Mouse (Mus musculus) embryonic fibroblast, embryonic 13.5 days (primary cell): ENCODE measurements around the gene Aldh1a2. TPM values are rescaled to one million over a fixed set of nuclear protein-coding genes. Genes with fewer than 3 reads are reported as not detected.

ENCODE experiments used
- H3K27ac ChIP-seq: 2 replicates; pipeline ENCODE4 v1.5.1; 2012; ENCODE audit warnings: low read length, control low read depth, inconsistent platforms; ENCODE audit not compliant: insufficient read depth
- H3K4me1 ChIP-seq: 2 replicates; pipeline ENCODE4 v1.6.1; 2011; ENCODE audit warnings: low read length; ENCODE audit not compliant: control insufficient read depth, insufficient read depth
- H3K4me3 ChIP-seq: 2 replicates; pipeline ENCODE4 v1.5.1; 2011; ENCODE audit warnings: mild to moderate bottlenecking, control low read depth, low read length; ENCODE audit not compliant: insufficient read depth
- CTCF ChIP-seq: IDR thresholded peaks from 2 replicates; pipeline ENCODE4 v1.5.1; 2011; ENCODE audit warnings: mild to moderate bottlenecking, control low read depth, low read length, moderate library complexity, borderline replicate concordance; ENCODE audit not compliant: insufficient read depth
- POLR2A ChIP-seq: IDR thresholded peaks from 2 replicates; pipeline ENCODE4 v1.6.1; 2011; ENCODE audit warnings: low read depth, mild to moderate bottlenecking, control low read depth, low read length, moderate library complexity
- polyA plus RNA-seq: library from polyadenylated mRNA; stranded (reverse); fragments of >200 nt; gene quantifications from 2 replicates; pipeline ENCODE4 v1.2.4, GENCODE M21; 2011; ENCODE audit warnings: low read depth; ENCODE audit not compliant: missing spikeins, insufficient read length

Gene Aldh1a2
- polyA plus RNA-seq, 1 experiment: 4.0 TPM

DNA sequence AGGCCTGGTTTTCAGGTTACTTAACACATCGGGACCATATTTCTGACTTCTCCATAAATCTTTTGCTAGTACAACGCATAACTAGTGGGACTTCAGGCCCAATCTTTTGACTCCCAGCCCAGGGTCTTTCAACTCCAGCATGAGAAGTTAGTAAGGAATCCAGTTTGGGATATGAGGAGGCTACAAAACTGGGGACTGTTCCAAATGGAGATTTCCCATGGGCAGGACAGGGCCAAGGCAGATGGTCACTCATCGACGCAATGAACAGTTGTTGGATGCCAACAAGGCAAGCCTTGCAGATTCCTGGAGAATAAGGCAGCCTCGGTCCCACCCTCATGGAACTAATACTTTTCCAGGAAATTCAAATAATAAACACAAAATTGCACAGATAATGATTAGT lies 104.2 kb downstream of the Aldh1a2 start:
- peaks cover 9% of the 10 kb centered on the region for H3K4me1 ChIP-seq
- H3K27ac ChIP-seq: no peak overlapping the region
- TF ChIP-seq CTCF (no peak), POLR2A (no peak)
- no peak overlapping the region for H3K4me3 ChIP-seq

- no peak overlapping the region for H3K27ac ChIP-seq
- no peak overlapping the region for H3K4me3 ChIP-seq
- peaks cover 9% of the 10 kb centered on the region for H3K4me1 ChIP-seq
- TF ChIP-seq CTCF (no peak), POLR2A (no peak)
Observed at GRCm38 (mm10) chr9:71320246-71321155, 104.9 kb downstream of the Aldh1a2 start.

DNA sequence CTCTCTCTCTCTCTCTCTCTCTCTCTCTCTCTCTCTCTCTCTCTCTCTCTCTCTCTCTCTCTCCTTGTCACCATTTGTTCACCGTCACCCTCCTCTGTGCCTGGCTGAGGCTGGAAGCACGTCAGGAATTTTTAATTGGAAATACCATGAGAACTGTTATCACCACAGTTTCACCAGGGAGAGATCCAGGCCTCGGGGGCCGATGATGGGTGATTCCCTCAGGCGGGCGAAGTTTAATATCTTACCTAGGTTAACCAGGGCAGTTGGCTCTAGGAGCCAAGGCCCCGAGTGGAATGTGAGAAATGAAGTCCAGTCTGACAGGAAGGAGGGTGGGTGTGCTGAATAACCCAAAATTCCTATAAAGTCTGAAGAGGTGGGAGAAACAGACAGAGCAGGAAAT lies 105.8 kb downstream of the Aldh1a2 start:
- Histone ChIP-seq H3K4me1 (peaks cover 9% of the 10 kb centered on the region), H3K4me3 (no peak overlapping the region), H3K27ac (no peak overlapping the region)
- TF ChIP-seq CTCF (no peak), POLR2A (no peak)

DNA sequence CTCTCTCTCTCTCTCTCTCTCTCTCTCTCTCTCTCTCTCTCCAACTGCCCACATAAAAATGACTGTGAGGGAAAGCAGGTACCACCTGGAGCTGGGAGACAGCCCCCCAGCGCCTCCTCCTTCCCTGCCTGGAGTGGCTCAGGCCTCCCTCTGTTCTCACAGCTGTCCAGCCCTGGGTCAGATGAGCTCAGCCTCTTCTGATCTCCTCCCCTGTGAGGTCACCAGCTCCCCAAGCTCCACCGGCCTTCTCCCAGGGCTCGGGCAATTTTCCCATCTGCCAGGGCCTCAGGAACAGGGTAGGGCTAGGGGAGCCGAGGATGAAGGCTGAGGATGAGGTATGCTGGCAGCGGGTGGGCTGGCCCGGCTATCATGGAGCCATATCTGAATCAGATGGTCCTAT lies 106.3 kb downstream of the Aldh1a2 start:
- TF ChIP-seq CTCF: no peak
- no peak for TF ChIP-seq POLR2A
- no peak overlapping the region for H3K27ac ChIP-seq
- no peak overlapping the region for H3K4me3 ChIP-seq
- peaks cover 5% of the 10 kb centered on the region for H3K4me1 ChIP-seq

DNA sequence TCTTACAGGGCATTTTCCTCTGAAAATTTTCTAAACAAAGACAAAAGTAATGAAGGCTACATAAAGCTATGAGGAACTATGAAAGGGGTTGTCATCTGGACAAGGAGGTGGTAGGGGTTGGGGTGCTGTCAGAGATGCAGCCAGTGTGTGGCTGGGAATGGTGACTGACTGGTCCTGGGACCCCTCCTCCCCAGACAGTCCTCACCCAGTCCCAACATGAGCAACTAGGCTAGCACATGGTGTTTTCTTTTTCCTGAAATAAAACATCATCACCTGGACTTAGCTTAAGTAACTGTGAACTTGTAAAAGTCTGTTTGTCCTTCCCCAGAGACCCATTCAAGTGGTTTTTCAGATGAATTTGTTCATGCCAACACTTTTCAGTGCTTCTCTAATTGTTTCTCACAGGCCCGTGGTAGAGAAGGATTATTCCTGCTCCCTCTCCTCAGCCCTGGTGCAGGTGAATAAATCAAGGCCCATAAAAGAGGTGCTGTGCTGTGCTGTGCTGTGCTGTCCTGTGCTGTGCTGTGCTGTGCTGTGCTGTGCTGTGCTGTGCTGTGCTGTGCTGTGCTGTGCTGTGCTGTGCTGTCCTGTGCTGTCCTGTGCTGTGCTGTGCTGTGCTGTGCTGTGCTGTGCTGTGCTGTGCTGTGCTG lies 107.8 kb downstream of the Aldh1a2 start:
- Histone ChIP-seq H3K4me1 (no peaks in the 10 kb centered on the region), H3K27ac (no peak overlapping the region), H3K4me3 (no peak overlapping the region)
- TF ChIP-seq POLR2A: no peak
- no peak for TF ChIP-seq CTCF

DNA sequence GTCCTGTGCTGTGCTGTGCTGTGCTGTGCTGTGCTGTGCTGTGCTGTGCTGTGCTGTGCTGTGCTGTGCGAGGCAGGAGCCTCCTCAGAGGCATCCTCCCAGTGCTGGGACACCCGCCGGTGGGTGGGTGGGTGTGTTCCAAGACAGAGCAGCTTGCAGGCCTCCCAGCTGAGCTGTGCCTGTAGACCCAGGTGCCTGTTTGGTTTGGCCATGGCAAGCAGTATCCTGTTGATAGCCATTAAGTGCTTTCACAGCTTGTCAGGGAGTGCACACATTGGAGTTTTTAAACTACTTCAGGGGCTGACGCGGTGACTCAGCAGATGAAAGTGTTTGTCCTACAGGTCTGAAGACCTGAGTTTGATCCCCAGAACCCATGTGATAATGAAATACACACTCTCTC lies 108.5 kb downstream of the Aldh1a2 start:
- no peaks in the 10 kb centered on the region for H3K4me1 ChIP-seq
- no peak overlapping the region for H3K27ac ChIP-seq
- no peak overlapping the region for H3K4me3 ChIP-seq
- no peak for TF ChIP-seq CTCF
- no peak for TF ChIP-seq POLR2A

GRCm38 (mm10) chr9:71326261-71326660 lies 110.7 kb downstream of the Aldh1a2 start:
- Histone ChIP-seq H3K4me3 (no peak overlapping the region), H3K4me1 (no peaks in the 10 kb centered on the region), H3K27ac (no peak overlapping the region)
- TF ChIP-seq POLR2A (no peak), CTCF (no peak)

DNA sequence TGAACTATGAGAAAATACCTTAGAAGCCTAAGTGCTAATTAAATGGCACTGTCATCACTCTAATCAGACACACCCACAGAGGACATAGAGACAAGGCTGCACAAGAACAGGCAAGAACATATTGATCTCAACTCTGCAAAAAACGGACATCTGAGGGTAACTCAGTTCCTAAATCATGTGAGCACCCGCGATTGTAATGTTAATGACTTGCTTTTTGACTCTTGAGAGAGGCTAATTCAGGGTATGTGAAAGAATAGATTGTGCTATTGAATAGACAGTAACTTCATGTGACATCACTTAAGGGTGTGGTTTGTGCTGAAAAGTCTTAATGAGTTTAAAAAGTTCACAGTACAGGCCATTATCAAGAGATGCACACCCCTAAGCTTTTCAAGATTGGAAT lies 116.1 kb downstream of the Aldh1a2 start:
- TF ChIP-seq CTCF (no peak), POLR2A (no peak)
- no peaks in the 10 kb centered on the region for H3K4me1 ChIP-seq
- no peak overlapping the region for H3K27ac ChIP-seq
- no peak overlapping the region for H3K4me3 ChIP-seq

- TF ChIP-seq POLR2A (no peak), CTCF (no peak)
- Histone ChIP-seq H3K4me3 (no peak overlapping the region), H3K27ac (no peak overlapping the region), H3K4me1 (no peaks in the 10 kb centered on the region)
Observed at GRCm38 (mm10) chr9:71336674-71337073, 121.1 kb downstream of the Aldh1a2 start.

- Histone ChIP-seq H3K4me1 (no peaks in the 10 kb centered on the region), H3K4me3 (no peak overlapping the region), H3K27ac (no peak overlapping the region)
- TF ChIP-seq CTCF (no peak), POLR2A (no peak)
Observed at GRCm38 (mm10) chr9:71337425-71337824, 121.8 kb downstream of the Aldh1a2 start.

- H3K4me3 ChIP-seq: no peak overlapping the region
- TF ChIP-seq CTCF: no peak
- TF ChIP-seq POLR2A: no peak
- H3K4me1 ChIP-seq: no peaks in the 10 kb centered on the region
- no peak overlapping the region for H3K27ac ChIP-seq
Observed at GRCm38 (mm10) chr9:71340116-71340515, 124.5 kb downstream of the Aldh1a2 start.

Other genes with a start within 250 kb of the Aldh1a2 start
- gene Aqp9, start 47.1 kb upstream of the Aldh1a2 start, polyA plus RNA-seq: not detected in 2 replicates